15 mouse cellular contexts compared by ENCODE assay signal in genomic region chr11:43470118-43470517, GRCm38 (mm10). TPM values are rescaled to one million over a fixed set of nuclear protein-coding genes. Genes with fewer than 3 reads are reported as not detected.
DNase-seq lines count a peak whose midpoint lies in the region; ATAC-seq and TF ChIP-seq lines count a peak whose summit lies in the region.
"Had no signal": no experiment of that assay in that cellular context is flagged by ENCODE, and none has a peak within 500 bp of the region (broad histone marks: within the 10 kb centered on the region; RNA-seq: fewer than 3 reads in every experiment).

No protein-coding gene starts in this region.

- 36% methylated on average over 5 of the region's 5 CpGs for WGBS in embryonic facial prominence, embryonic 14.5 days
- 53% methylated on average over 5 of the region's 5 CpGs for WGBS in embryonic facial prominence, embryonic 10.5 days
- 78% methylated on average over 5 of the region's 5 CpGs for WGBS in midbrain, embryonic 11.5 days
- 71% methylated on average over 5 of the region's 5 CpGs for WGBS in midbrain, postnatal 0 days
- WGBS in lung, embryonic 15.5 days, result 26% methylated on average over 5 of the region's 5 CpGs

- H3K36me3 ChIP-seq in embryonic facial prominence, embryonic 14.5 days (ENCODE audit: control insufficient read depth, insufficient read depth, low read length), result no peaks in the 10 kb centered on the region
- no peaks in the 10 kb centered on the region for H3K36me3 ChIP-seq in embryonic facial prominence, embryonic 10.5 days (replicated peaks)
- no peaks in the 10 kb centered on the region for H3K36me3 ChIP-seq in midbrain, embryonic 11.5 days (ENCODE audit: control insufficient read depth, insufficient read depth, low read length)
- no peaks in the 10 kb centered on the region for H3K36me3 ChIP-seq in midbrain, postnatal 0 days (ENCODE audit: insufficient read depth, low read length)
- no peaks in the 10 kb centered on the region for H3K36me3 ChIP-seq in lung, embryonic 15.5 days
- H3K36me3 ChIP-seq: G1E; limb, embryonic 12.5 days; midbrain, embryonic 12.5 days; neural tube, embryonic 15.5 days had no signal

- peak; percentile 64 for DNase-seq in embryonic facial prominence, embryonic 14.5 days (ENCODE audit: low spot score)
- no peak for DNase-seq in embryonic facial prominence, embryonic 10.5 days (ENCODE audit: low spot score)
- DNase-seq in midbrain, embryonic 11.5 days (ENCODE audit: low spot score, missing footprints), result peak; percentile 33
- DNase-seq in midbrain, postnatal 0 days (ENCODE audit: low spot score), result no peak
- no peak for DNase-seq in cerebellum, adult 9-10 months
- no peak for DNase-seq in liver
- no peak for DNase-seq in left cerebral cortex, adult 8-10 months (ENCODE audit: low spot score in 2 of 2)
- DNase-seq: cerebellum, adult 8-10 months; right cerebral cortex, postnatal 4 days; thymus, postnatal 4 days had no signal

- no peak overlapping the region for H3K4me3 ChIP-seq in embryonic facial prominence, embryonic 14.5 days (ENCODE audit: low read depth, low read length)
- no peak overlapping the region for H3K4me3 ChIP-seq in embryonic facial prominence, embryonic 10.5 days
- no peak overlapping the region for H3K4me3 ChIP-seq in midbrain, embryonic 11.5 days (ENCODE audit: low read depth, low read length)
- no peak overlapping the region for H3K4me3 ChIP-seq in midbrain, postnatal 0 days (ENCODE audit: low read depth, low read length)
- no peak overlapping the region for H3K4me3 ChIP-seq in lung, embryonic 15.5 days
- H3K4me3 ChIP-seq: limb, embryonic 12.5 days; midbrain, embryonic 12.5 days; neural tube, embryonic 15.5 days had no signal

- H3K9me3 ChIP-seq in embryonic facial prominence, embryonic 14.5 days (ENCODE audit: control insufficient read depth, low read length), result no peaks in the 10 kb centered on the region
- no peaks in the 10 kb centered on the region for H3K9me3 ChIP-seq in embryonic facial prominence, embryonic 10.5 days
- H3K9me3 ChIP-seq in midbrain, embryonic 11.5 days (ENCODE audit: control insufficient read depth, low read length), result no peaks in the 10 kb centered on the region
- no peaks in the 10 kb centered on the region for H3K9me3 ChIP-seq in midbrain, postnatal 0 days (ENCODE audit: low read length)
- no peaks in the 10 kb centered on the region for H3K9me3 ChIP-seq in lung, embryonic 15.5 days
- H3K9me3 ChIP-seq: G1E; limb, embryonic 12.5 days; midbrain, embryonic 12.5 days; neural tube, embryonic 15.5 days had no signal

- no peak overlapping the region for H3K4me2 ChIP-seq in embryonic facial prominence, embryonic 14.5 days (ENCODE audit: low read depth, low read length)
- H3K4me2 ChIP-seq in midbrain, embryonic 11.5 days, result no peak overlapping the region
- H3K4me2 ChIP-seq in midbrain, postnatal 0 days (ENCODE audit: low read depth, low read length, poor library complexity, severe bottlenecking), result no peak overlapping the region
- no peak overlapping the region for H3K4me2 ChIP-seq in lung, embryonic 15.5 days
- H3K4me2 ChIP-seq: limb, embryonic 12.5 days; midbrain, embryonic 12.5 days; neural tube, embryonic 15.5 days had no signal

- ATAC-seq in embryonic facial prominence, embryonic 14.5 days (ENCODE audit: low read depth), result no peak
- ATAC-seq in midbrain, embryonic 11.5 days (ENCODE audit: low FRiP score), result no peak
- ATAC-seq in midbrain, postnatal 0 days (ENCODE audit: low FRiP score), result no peak
- no peak for ATAC-seq in lung, embryonic 15.5 days (ENCODE audit: borderline replicate concordance, extremely low read depth, low FRiP score, low TSS enrichment)

- peaks cover 8% of the 10 kb centered on the region; the same call in 1 of the 2 replicates for H3K4me1 ChIP-seq in embryonic facial prominence, embryonic 14.5 days (ENCODE audit: control insufficient read depth, insufficient read depth, low read length)
- peaks cover 11% of the 10 kb centered on the region for H3K4me1 ChIP-seq in embryonic facial prominence, embryonic 10.5 days
- H3K4me1 ChIP-seq in midbrain, embryonic 11.5 days (ENCODE audit: control insufficient read depth, insufficient read depth, low read length), result peaks cover 5% of the 10 kb centered on the region; the same call in 1 of the 2 replicates
- H3K4me1 ChIP-seq in midbrain, postnatal 0 days (ENCODE audit: insufficient read depth, low read length), result peaks cover 3% of the 10 kb centered on the region; the same call in 1 of the 2 replicates
- H3K4me1 ChIP-seq in lung, embryonic 15.5 days, result peaks cover 17% of the 10 kb centered on the region

- no peaks in the 10 kb centered on the region for H3K27me3 ChIP-seq in embryonic facial prominence, embryonic 14.5 days (replicated peaks; ENCODE audit: control insufficient read depth, insufficient read depth, low read length)
- H3K27me3 ChIP-seq in embryonic facial prominence, embryonic 10.5 days (replicated peaks; ENCODE audit: low read depth, poor library complexity, severe bottlenecking), result peaks cover 21% of the 10 kb centered on the region
- H3K27me3 ChIP-seq in midbrain, embryonic 11.5 days (ENCODE audit: control insufficient read depth, insufficient read depth, low read length), result no peaks in the 10 kb centered on the region
- H3K27me3 ChIP-seq in midbrain, postnatal 0 days (ENCODE audit: insufficient read depth, low read length), result no peaks in the 10 kb centered on the region
- no peaks in the 10 kb centered on the region for H3K27me3 ChIP-seq in lung, embryonic 15.5 days
- H3K27me3 ChIP-seq: neural tube, embryonic 15.5 days had no signal

- no peak overlapping the region for H3K9ac ChIP-seq in embryonic facial prominence, embryonic 14.5 days (ENCODE audit: low read depth, low read length)
- no peak overlapping the region for H3K9ac ChIP-seq in midbrain, embryonic 11.5 days (ENCODE audit: low read length)
- no peak overlapping the region for H3K9ac ChIP-seq in midbrain, postnatal 0 days (replicated peaks; ENCODE audit: low read length, poor library complexity, severe bottlenecking)
- no peak overlapping the region for H3K9ac ChIP-seq in lung, embryonic 15.5 days
- H3K9ac ChIP-seq: limb, embryonic 12.5 days; midbrain, embryonic 12.5 days; neural tube, embryonic 15.5 days had no signal

- no peak for TF ChIP-seq CTCF in midbrain, postnatal 0 days (IDR thresholded peaks at IDR 0.05)

- peak overlapping the region; percentile 59; the same call in 1 of the 2 replicates for H3K27ac ChIP-seq in embryonic facial prominence, embryonic 14.5 days (replicated peaks; ENCODE audit: low read depth, low read length)
- no peak overlapping the region for H3K27ac ChIP-seq in embryonic facial prominence, embryonic 10.5 days (replicated peaks)
- no peak overlapping the region for H3K27ac ChIP-seq in midbrain, embryonic 11.5 days (ENCODE audit: low read depth, low read length)
- no peak overlapping the region for H3K27ac ChIP-seq in midbrain, postnatal 0 days (ENCODE audit: low read depth, low read length)
- peak overlapping the region; percentile 51 for H3K27ac ChIP-seq in lung, embryonic 15.5 days
- H3K27ac ChIP-seq: limb, embryonic 12.5 days; midbrain, embryonic 12.5 days; neural tube, embryonic 15.5 days had no signal

RNA-seq across cellular contexts. Expression of gene C1qtnf2, which starts 4.0 kb away (rescaled TPM):
- 32.3 and 32.7 TPM in 2 replicates for polyA plus RNA-seq in embryonic facial prominence, embryonic 14.5 days (2014; fragmentation: Nextera tagmentation; extraction: Ambion mirVana)
- 0.85 and 0.87 TPM in 2 replicates for polyA plus RNA-seq in embryonic facial prominence, embryonic 10.5 days (2016; fragmentation: Nextera tagmentation; extraction: Ambion mirVana)
- polyA plus RNA-seq in midbrain, embryonic 11.5 days (2014; fragmentation: Nextera tagmentation; extraction: Ambion mirVana), result 2.7 and 3.1 TPM in 2 replicates
- total RNA-seq in midbrain, postnatal 0 days (2014; rRNA removed), result 15.0 and 15.9 TPM in 2 replicates
- polyA plus RNA-seq in midbrain, postnatal 0 days (2015; fragmentation: Nextera tagmentation; extraction: Ambion mirVana), result 21.4 and 22.4 TPM in 2 replicates
- polyA plus RNA-seq in lung, embryonic 15.5 days (2015; fragmentation: Nextera tagmentation; extraction: Ambion mirVana), result 2.6 and 3.1 TPM in 2 replicates
- 1 to 10 TPM; 1.7 to 3.7 (median 2.1) TPM for total RNA-seq in left cerebral cortex, adult 8-10 months (2022)
- total RNA-seq: G1E had no signal
- polyA plus RNA-seq: G1E had no signal

RNA-seq across cellular contexts. Expression of gene Slu7, which starts 36.6 kb away (rescaled TPM):
- 46.2 and 54.1 TPM in 2 replicates for polyA plus RNA-seq in embryonic facial prominence, embryonic 14.5 days (2014; fragmentation: Nextera tagmentation; extraction: Ambion mirVana)
- 48.5 and 56.7 TPM in 2 replicates for polyA plus RNA-seq in embryonic facial prominence, embryonic 10.5 days (2016; fragmentation: Nextera tagmentation; extraction: Ambion mirVana)
- polyA plus RNA-seq in midbrain, embryonic 11.5 days (2014; fragmentation: Nextera tagmentation; extraction: Ambion mirVana), result 71.6 and 76.7 TPM in 2 replicates
- 16.5 and 21.3 TPM in 2 replicates for total RNA-seq in midbrain, postnatal 0 days (2014; rRNA removed)
- 55.4 and 58.3 TPM in 2 replicates for polyA plus RNA-seq in midbrain, postnatal 0 days (2015; fragmentation: Nextera tagmentation; extraction: Ambion mirVana)
- 56.8 and 58.0 TPM in 2 replicates for polyA plus RNA-seq in lung, embryonic 15.5 days (2015; fragmentation: Nextera tagmentation; extraction: Ambion mirVana)
- total RNA-seq in left cerebral cortex, adult 8-10 months (2022), result 10 to 100 TPM; 52.6 to 58.3 (median 55.7) TPM

RNA-seq across cellular contexts. Expression of gene Pttg1, which starts 44.1 kb away (rescaled TPM):
- 71.3 and 83.2 TPM in 2 replicates for polyA plus RNA-seq in embryonic facial prominence, embryonic 14.5 days (2014; fragmentation: Nextera tagmentation; extraction: Ambion mirVana)
- polyA plus RNA-seq in embryonic facial prominence, embryonic 10.5 days (2016; fragmentation: Nextera tagmentation; extraction: Ambion mirVana), result 98.5 and 99.8 TPM in 2 replicates
- polyA plus RNA-seq in midbrain, embryonic 11.5 days (2014; fragmentation: Nextera tagmentation; extraction: Ambion mirVana), result 89.0 and 97.1 TPM in 2 replicates
- 51.9 TPM in 2 replicates for total RNA-seq in midbrain, postnatal 0 days (2014; rRNA removed)
- polyA plus RNA-seq in midbrain, postnatal 0 days (2015; fragmentation: Nextera tagmentation; extraction: Ambion mirVana), result 74.3 and 79.3 TPM in 2 replicates
- polyA plus RNA-seq in lung, embryonic 15.5 days (2015; fragmentation: Nextera tagmentation; extraction: Ambion mirVana), result 86.8 and 95.0 TPM in 2 replicates
- total RNA-seq in left cerebral cortex, adult 8-10 months (2022), result 10 to 100 TPM; 27.6 to 31.7 (median 29.8) TPM

RNA-seq across cellular contexts. Expression of gene Ccnjl, which starts 58.5 kb away (rescaled TPM):
- 8.1 and 9.0 TPM in 2 replicates for polyA plus RNA-seq in embryonic facial prominence, embryonic 14.5 days (2014; fragmentation: Nextera tagmentation; extraction: Ambion mirVana)
- 37.8 and 39.6 TPM in 2 replicates for polyA plus RNA-seq in embryonic facial prominence, embryonic 10.5 days (2016; fragmentation: Nextera tagmentation; extraction: Ambion mirVana)
- 35.7 and 40.2 TPM in 2 replicates for polyA plus RNA-seq in midbrain, embryonic 11.5 days (2014; fragmentation: Nextera tagmentation; extraction: Ambion mirVana)
- total RNA-seq in midbrain, postnatal 0 days (2014; rRNA removed), result 2.2 and 4.4 TPM in 2 replicates
- 3.1 and 3.2 TPM in 2 replicates for polyA plus RNA-seq in midbrain, postnatal 0 days (2015; fragmentation: Nextera tagmentation; extraction: Ambion mirVana)
- polyA plus RNA-seq in lung, embryonic 15.5 days (2015; fragmentation: Nextera tagmentation; extraction: Ambion mirVana), result 22.6 and 23.3 TPM in 2 replicates
- total RNA-seq in left cerebral cortex, adult 8-10 months (2022), result 1 to 10 TPM; 2.8 to 4.0 (median 3.2) TPM
- polyA plus RNA-seq: G1E had no signal

Comparison
In these comparisons a context has a peak if more than half of its experiments do, and no peak if none do; other contexts are left out.
1. DNase-seq: peak in embryonic facial prominence, embryonic 14.5 days (single experiment) and midbrain, embryonic 11.5 days (single experiment); none in embryonic facial prominence, embryonic 10.5 days (single experiment), midbrain, postnatal 0 days (single experiment), cerebellum, adult 9-10 months (single experiment), liver (single experiment) and left cerebral cortex, adult 8-10 months (0 of 2).
2. H3K27ac ChIP-seq: peak in embryonic facial prominence, embryonic 14.5 days (single experiment) and lung, embryonic 15.5 days (single experiment); none in embryonic facial prominence, embryonic 10.5 days (single experiment), midbrain, embryonic 11.5 days (single experiment) and midbrain, postnatal 0 days (single experiment).